Mouse (Mus musculus): ENCODE measurements around the gene Banf2. TPM values are rescaled to one million over a fixed set of nuclear protein-coding genes. Genes with fewer than 3 reads are reported as not detected.
A peak's percentile ranks its signal among the peaks of the same experiment; 100 is the strongest.

Gene Banf2
- polyA plus RNA-seq, 1 experiment from 2014 or later, result not detected

DNA sequence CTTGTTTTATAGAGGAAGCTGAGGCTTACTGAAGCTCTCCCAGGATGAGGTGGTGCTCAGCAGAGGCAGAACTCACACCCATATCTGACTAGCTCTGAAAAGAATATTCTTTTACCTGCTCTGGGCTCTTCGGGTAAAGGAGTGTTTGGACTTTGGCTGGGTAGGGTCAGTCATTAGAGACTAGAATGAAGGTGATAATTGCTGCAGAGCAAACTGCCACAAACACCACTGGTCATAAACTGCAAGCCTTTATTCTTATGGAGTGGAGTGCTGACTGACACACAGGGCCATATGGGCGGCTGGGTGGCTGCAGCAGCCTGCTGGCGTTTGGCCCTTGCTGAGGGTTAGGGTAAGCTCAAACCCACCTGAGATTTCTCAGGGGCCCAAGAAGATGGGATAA is 46.0 kb downstream of the Banf2 start:
- H3K4me1 ChIP-seq (ENCODE audit: insufficient read depth, low read length), result no peaks in the 10 kb centered on the region
- WGBS, result 44% methylated on average over 3 of the region's 3 CpGs
- ATAC-seq (ENCODE audit: low FRiP score, low TSS enrichment), result no peak

DNA sequence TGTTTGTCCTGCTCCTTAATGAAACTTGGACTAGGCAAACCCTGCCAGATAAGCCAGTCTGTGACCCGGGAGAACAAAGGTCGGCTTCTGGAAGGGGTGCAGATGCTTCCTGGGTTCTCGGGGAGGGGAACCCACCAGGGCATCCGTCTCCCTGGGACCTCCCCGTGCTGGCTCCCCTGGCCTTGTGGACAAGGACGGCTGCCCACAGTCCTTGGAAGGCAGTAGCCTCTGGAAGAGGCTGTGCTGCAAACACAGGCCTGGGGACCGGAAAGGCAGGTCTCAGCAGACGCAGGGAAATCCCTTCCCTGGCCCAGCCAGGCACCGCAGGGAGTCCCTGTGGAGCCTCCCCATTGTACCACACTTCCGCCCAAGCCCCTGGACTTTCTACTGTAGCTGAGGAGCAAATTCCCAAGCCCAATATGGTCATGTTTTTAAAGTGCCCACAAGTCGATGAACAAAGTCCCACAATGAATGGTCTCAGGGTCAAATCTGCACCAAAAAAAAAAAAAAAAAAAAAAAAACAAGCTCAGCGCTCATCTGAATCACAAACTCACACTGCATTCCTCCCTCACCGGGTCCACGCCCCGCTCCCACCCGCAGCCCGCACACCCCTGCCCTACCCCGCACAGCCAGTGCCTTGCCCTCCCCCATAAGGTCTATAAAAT is 53.5 kb downstream of the Banf2 start:
- Histone ChIP-seq H3K9me3 (ENCODE audit: low read length) (no peaks in the 10 kb centered on the region), H3K4me1 (ENCODE audit: insufficient read depth, low read length) (peaks cover 21% of the 10 kb centered on the region; the same call in 1 of the 2 replicates), H3K36me3 (ENCODE audit: insufficient read depth, low read length) (no peaks in the 10 kb centered on the region), H3K27ac (ENCODE audit: low read length) (peak overlapping the region; percentile 77), H3K9ac (replicated peaks; ENCODE audit: low read length) (peak overlapping the region; percentile 51; the same call in 1 of the 2 replicates), H3K4me2 (replicated peaks; ENCODE audit: low read depth, low read length) (no peak overlapping the region), H3K27me3 (ENCODE audit: insufficient read depth, low read length) (no peaks in the 10 kb centered on the region), H3K4me3 (ENCODE audit: low read length) (no peak overlapping the region)
- WGBS, result 22% methylated on average over 18 of the region's 18 CpGs
- ATAC-seq (ENCODE audit: low FRiP score, low TSS enrichment), result peak; percentile 72

More for the DNA sequence above, 46.0 kb downstream of the Banf2 start:
- Histone ChIP-seq H3K9me3 (ENCODE audit: low read length) (no peaks in the 10 kb centered on the region), H3K4me3 (ENCODE audit: low read length) (no peak overlapping the region), H3K36me3 (ENCODE audit: insufficient read depth, low read length) (no peaks in the 10 kb centered on the region), H3K27me3 (ENCODE audit: insufficient read depth, low read length) (no peaks in the 10 kb centered on the region), H3K9ac (replicated peaks; ENCODE audit: low read length) (no peak overlapping the region), H3K27ac (ENCODE audit: low read length) (no peak overlapping the region), H3K4me2 (replicated peaks; ENCODE audit: low read depth, low read length) (no peak overlapping the region)

DNA sequence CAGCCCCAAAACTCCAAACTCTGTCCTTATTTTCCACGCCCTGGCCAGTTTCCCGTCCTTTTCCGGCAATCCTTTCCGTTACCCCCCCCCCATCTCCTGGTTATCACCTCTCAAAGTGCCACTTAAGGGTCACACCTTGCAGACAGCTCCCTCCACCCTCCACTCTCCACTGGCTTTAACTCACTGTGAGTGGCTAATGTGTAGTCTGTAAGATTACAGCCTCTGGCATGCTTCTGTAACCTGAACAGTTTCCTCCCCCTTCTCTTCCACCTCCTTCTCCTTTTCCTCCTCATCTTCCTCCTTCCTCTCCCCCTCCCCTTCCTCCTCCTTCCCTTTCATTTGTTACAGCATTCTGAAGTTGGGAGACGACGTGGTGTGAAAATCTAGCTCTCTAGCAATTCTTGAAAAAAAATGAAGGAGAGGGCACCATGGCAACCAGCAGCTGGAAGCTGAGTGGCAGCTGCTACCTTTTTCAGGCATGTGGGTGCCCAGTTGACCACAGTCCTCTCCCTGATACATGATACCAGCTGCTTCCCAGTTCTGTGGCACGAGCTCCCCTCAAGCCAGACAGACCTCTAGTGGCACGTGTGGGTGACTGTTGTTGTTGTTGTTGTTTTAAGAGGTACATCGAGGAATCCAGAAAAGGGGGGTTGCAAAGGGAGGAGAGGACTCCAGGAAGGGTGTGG is 55.2 kb downstream of the Banf2 start:
- ATAC-seq (ENCODE audit: low FRiP score, low TSS enrichment), result peak; percentile 49; the same call in 1 of the 2 replicates
- WGBS, result 16% methylated on average over 9 of the region's 9 CpGs

DNA sequence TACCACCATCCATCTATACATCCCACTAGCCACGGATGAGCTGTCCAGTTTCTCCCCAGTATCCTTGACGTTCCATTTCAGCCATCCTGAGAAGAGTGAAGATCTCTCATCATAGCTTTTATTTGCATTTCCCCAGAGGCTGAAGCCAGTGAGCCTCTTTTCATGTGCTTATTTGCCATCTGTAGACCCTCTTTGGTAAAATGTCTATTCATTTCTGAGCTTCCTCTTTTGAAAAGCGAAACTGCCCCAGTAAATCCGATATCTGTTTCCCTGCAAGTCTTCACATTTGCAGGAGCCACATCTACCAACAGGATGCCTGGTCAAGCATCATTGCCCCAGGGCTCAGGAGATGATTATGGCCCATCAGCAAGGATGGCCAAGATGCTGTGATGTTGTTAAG is 59.9 kb downstream of the Banf2 start:
- no peak overlapping the region for H3K9ac ChIP-seq (replicated peaks; ENCODE audit: low read length)
- no peaks in the 10 kb centered on the region for H3K36me3 ChIP-seq (ENCODE audit: insufficient read depth, low read length)
- H3K4me2 ChIP-seq (replicated peaks; ENCODE audit: low read depth, low read length), result no peak overlapping the region
- no peak overlapping the region for H3K27ac ChIP-seq (ENCODE audit: low read length)
- no peak overlapping the region for H3K4me3 ChIP-seq (ENCODE audit: low read length)
- no peak for ATAC-seq (ENCODE audit: low FRiP score, low TSS enrichment)
- 67% methylated on average over 4 of the region's 4 CpGs for WGBS
- H3K27me3 ChIP-seq (ENCODE audit: insufficient read depth, low read length), result no peaks in the 10 kb centered on the region
- no peaks in the 10 kb centered on the region for H3K4me1 ChIP-seq (ENCODE audit: insufficient read depth, low read length)
- no peaks in the 10 kb centered on the region for H3K9me3 ChIP-seq (ENCODE audit: low read length)

More for the DNA sequence above, 55.2 kb downstream of the Banf2 start:
- Histone ChIP-seq H3K36me3 (ENCODE audit: insufficient read depth, low read length) (no peaks in the 10 kb centered on the region), H3K4me2 (replicated peaks; ENCODE audit: low read depth, low read length) (no peak overlapping the region), H3K4me3 (ENCODE audit: low read length) (no peak overlapping the region), H3K9me3 (ENCODE audit: low read length) (no peaks in the 10 kb centered on the region), H3K4me1 (ENCODE audit: insufficient read depth, low read length) (peaks cover 21% of the 10 kb centered on the region; the same call in 1 of the 2 replicates), H3K27ac (ENCODE audit: low read length) (no peak overlapping the region), H3K27me3 (ENCODE audit: insufficient read depth, low read length) (no peaks in the 10 kb centered on the region), H3K9ac (replicated peaks; ENCODE audit: low read length) (no peak overlapping the region)

DNA sequence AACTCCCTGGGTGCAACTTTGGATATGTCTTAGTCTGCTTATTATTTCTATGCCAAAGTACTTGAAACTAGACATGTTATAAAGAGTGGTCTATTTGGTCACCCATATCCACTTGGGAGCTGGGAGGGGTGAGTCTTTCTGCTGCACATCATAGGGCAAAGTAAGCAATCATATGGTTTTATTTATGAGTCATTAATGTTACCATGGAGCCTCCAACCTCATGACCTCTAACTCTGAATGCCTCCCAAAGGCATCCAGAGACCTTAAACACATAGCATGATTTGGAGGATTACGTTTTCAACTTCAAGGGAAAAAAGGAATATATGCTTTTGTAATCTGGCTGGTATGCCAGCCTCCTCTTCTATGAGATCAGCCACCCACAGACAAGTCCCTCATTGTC is 61.9 kb downstream of the Banf2 start:
- WGBS, result 75% methylated on average over 1 of the region's 1 CpGs
- no peaks in the 10 kb centered on the region for H3K36me3 ChIP-seq (ENCODE audit: insufficient read depth, low read length)
- no peak overlapping the region for H3K4me3 ChIP-seq (ENCODE audit: low read length)
- H3K9me3 ChIP-seq (ENCODE audit: low read length), result no peaks in the 10 kb centered on the region
- ATAC-seq (ENCODE audit: low FRiP score, low TSS enrichment), result no peak
- H3K9ac ChIP-seq (replicated peaks; ENCODE audit: low read length), result no peak overlapping the region
- no peak overlapping the region for H3K27ac ChIP-seq (ENCODE audit: low read length)
- H3K4me2 ChIP-seq (replicated peaks; ENCODE audit: low read depth, low read length), result no peak overlapping the region
- no peaks in the 10 kb centered on the region for H3K4me1 ChIP-seq (ENCODE audit: insufficient read depth, low read length)
- H3K27me3 ChIP-seq (ENCODE audit: insufficient read depth, low read length), result no peaks in the 10 kb centered on the region

DNA sequence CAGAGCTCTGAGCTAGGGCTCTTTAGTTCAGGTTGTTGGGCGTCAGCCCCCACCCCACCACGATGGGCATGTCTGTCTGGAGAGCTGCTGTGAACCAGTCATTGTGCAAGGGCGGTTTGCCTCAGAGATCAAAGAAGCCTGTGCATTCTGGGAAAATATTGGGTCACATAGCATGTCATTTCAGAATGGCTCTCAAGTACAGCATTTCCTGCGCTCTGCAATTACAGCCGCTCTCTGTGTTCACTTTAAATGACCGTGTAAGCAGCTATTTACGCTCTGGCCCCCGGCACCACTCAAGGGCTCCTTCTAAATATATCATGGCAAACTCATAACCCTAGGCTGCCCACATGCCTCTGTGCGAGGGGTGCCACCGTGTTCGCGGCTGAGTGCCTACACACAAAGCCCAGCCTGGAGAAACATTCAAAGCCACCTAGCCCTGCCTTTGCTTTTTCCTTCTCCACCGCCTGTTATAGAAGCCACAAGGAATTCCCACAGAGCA is 68.7 kb downstream of the Banf2 start:
- Histone ChIP-seq H3K4me2 (replicated peaks; ENCODE audit: low read depth, low read length) (0 out of 2 replicates have a peak overlapping the region, but pooled peaks have one; percentile 1), H3K4me3 (ENCODE audit: low read length) (no peak overlapping the region), H3K4me1 (ENCODE audit: insufficient read depth, low read length) (peaks cover 6% of the 10 kb centered on the region; the same call in 1 of the 2 replicates), H3K36me3 (ENCODE audit: insufficient read depth, low read length) (no peaks in the 10 kb centered on the region), H3K9me3 (ENCODE audit: low read length) (0 out of 2 replicates have a peak, but pooled peaks cover 3% of the 10 kb centered on the region), H3K27ac (ENCODE audit: low read length) (peak overlapping the region; percentile 72), H3K27me3 (ENCODE audit: insufficient read depth, low read length) (no peaks in the 10 kb centered on the region), H3K9ac (replicated peaks; ENCODE audit: low read length) (no peak overlapping the region)
- WGBS, result 45% methylated on average over 13 of the region's 13 CpGs
- ATAC-seq (ENCODE audit: low FRiP score, low TSS enrichment), result peak; percentile 83

DNA sequence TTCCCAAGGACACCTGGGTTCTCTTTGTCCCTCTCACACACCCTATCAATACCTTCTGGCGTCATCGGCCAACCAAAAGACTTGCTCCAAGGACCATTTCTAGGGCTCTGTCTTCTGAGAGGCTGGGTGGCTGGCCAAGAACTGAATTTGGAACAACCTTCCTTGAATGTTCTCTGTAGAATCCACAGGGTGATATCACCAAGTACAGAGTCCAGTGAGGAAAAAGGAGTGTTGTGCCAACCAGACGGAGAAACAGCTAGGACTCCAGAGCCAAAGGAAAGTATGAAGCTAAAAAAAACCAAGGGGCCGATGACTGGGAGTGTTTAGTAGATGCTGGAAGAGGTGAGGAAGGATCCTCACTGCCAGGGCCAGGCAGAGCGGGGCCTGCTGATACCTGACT is 74.5 kb downstream of the Banf2 start:
- Histone ChIP-seq H3K9ac (replicated peaks; ENCODE audit: low read length) (no peak overlapping the region), H3K4me3 (ENCODE audit: low read length) (no peak overlapping the region), H3K27me3 (ENCODE audit: insufficient read depth, low read length) (no peaks in the 10 kb centered on the region), H3K4me2 (replicated peaks; ENCODE audit: low read depth, low read length) (no peak overlapping the region), H3K4me1 (ENCODE audit: insufficient read depth, low read length) (no peaks in the 10 kb centered on the region), H3K9me3 (ENCODE audit: low read length) (0 out of 2 replicates have a peak, but pooled peaks cover 3% of the 10 kb centered on the region), H3K36me3 (ENCODE audit: insufficient read depth, low read length) (no peaks in the 10 kb centered on the region), H3K27ac (ENCODE audit: low read length) (no peak overlapping the region)
- WGBS, result 91% methylated on average over 5 of the region's 5 CpGs
- ATAC-seq (ENCODE audit: low FRiP score, low TSS enrichment), result no peak

DNA sequence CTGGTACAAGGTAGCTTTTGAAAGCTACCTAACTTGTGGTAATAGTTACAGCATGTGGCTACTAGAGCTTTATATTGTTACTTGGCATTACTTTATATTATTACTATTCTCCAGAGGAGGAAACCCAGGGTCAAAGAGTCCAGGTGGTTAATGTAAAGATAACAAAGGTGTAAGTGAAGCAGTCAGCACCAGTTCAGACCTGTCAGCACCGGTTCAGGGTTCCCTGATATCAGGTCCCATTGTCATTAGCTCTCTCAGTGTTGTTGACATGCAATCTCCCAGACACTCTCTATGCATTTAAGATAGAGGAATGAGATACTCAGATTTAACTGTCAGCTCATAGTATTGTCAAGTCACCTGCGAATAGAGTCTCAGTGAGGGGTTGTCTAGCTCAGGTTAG is 75.0 kb downstream of the Banf2 start:
- Histone ChIP-seq H3K27me3 (ENCODE audit: insufficient read depth, low read length) (no peaks in the 10 kb centered on the region), H3K4me3 (ENCODE audit: low read length) (no peak overlapping the region), H3K9ac (replicated peaks; ENCODE audit: low read length) (no peak overlapping the region), H3K27ac (ENCODE audit: low read length) (no peak overlapping the region), H3K4me1 (ENCODE audit: insufficient read depth, low read length) (no peaks in the 10 kb centered on the region), H3K9me3 (ENCODE audit: low read length) (0 out of 2 replicates have a peak, but pooled peaks cover 3% of the 10 kb centered on the region), H3K36me3 (ENCODE audit: insufficient read depth, low read length) (no peaks in the 10 kb centered on the region), H3K4me2 (replicated peaks; ENCODE audit: low read depth, low read length) (no peak overlapping the region)
- no peak for ATAC-seq (ENCODE audit: low FRiP score, low TSS enrichment)
- 79% methylated on average over 2 of the region's 2 CpGs for WGBS

DNA sequence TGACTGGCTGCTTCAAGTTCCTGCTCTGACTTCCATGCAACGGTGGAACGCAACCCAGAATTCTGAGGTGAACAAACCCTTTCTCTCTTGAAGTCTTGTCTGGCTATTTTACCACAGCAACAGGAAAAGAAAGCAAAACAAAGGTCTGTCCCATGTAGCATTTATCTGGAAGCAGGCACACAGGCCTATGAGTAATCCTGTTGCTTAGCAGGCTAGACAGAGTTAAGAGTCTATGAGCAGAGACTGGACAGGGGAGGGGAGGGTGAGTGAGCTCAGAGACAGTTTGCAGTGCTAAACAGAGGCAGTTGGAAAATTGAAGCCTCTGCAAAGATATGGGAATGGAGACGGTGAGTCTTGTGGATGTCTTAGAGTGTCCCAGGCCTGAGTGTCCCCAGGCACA is 75.5 kb downstream of the Banf2 start:
- Histone ChIP-seq H3K9ac (replicated peaks; ENCODE audit: low read length) (no peak overlapping the region), H3K4me2 (replicated peaks; ENCODE audit: low read depth, low read length) (no peak overlapping the region), H3K4me1 (ENCODE audit: insufficient read depth, low read length) (no peaks in the 10 kb centered on the region), H3K27me3 (ENCODE audit: insufficient read depth, low read length) (no peaks in the 10 kb centered on the region), H3K9me3 (ENCODE audit: low read length) (0 out of 2 replicates have a peak, but pooled peaks cover 3% of the 10 kb centered on the region), H3K36me3 (ENCODE audit: insufficient read depth, low read length) (no peaks in the 10 kb centered on the region), H3K4me3 (ENCODE audit: low read length) (no peak overlapping the region), H3K27ac (ENCODE audit: low read length) (no peak overlapping the region)
- no peak for ATAC-seq (ENCODE audit: low FRiP score, low TSS enrichment)
- 78% methylated on average over 3 of the region's 3 CpGs for WGBS

DNA sequence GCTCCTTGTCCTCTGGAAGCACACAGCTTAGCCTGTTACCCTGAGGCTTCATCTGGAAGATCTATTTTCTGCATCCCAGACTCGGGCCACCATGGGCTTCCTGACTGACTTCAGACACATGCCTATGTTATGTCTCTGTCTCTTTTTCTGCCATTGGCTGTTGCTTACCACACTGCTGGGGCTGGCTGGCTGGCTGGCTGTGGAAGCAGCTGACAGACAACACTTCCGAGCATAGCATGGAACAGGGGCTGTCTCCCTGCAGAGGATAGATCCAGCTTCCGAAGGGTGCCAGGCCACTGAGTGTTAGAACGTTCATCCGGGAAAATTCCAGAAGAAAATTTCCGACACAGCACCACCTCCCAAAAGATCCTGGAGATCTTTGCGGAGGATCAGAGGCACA is 79.1 kb downstream of the Banf2 start:
- ATAC-seq (ENCODE audit: low FRiP score, low TSS enrichment), result no peak
- H3K4me1 ChIP-seq (ENCODE audit: insufficient read depth, low read length), result no peaks in the 10 kb centered on the region
- 70% methylated on average over 7 of the region's 7 CpGs for WGBS
- no peak overlapping the region for H3K9ac ChIP-seq (replicated peaks; ENCODE audit: low read length)
- no peaks in the 10 kb centered on the region for H3K27me3 ChIP-seq (ENCODE audit: insufficient read depth, low read length)
- no peaks in the 10 kb centered on the region for H3K36me3 ChIP-seq (ENCODE audit: insufficient read depth, low read length)
- H3K4me3 ChIP-seq (ENCODE audit: low read length), result no peak overlapping the region
- no peak overlapping the region for H3K4me2 ChIP-seq (replicated peaks; ENCODE audit: low read depth, low read length)
- no peak overlapping the region for H3K27ac ChIP-seq (ENCODE audit: low read length)
- H3K9me3 ChIP-seq (ENCODE audit: low read length), result no peaks in the 10 kb centered on the region

All from kidney, embryonic 16.5 days (tissue).